Mouse (Mus musculus) kidney, postnatal 14 days (tissue): Measurements from ENCODE around the gene Trim56.
A peak's percentile ranks its signal among the peaks of the same experiment; 100 is the strongest.

ENCODE experiments used
- DNase-seq: peaks from one replicate; pipeline ENCODE4 v3.0.0; 2022; ENCODE audit warnings: mixed read lengths

The Trim56 gene

DNA sequence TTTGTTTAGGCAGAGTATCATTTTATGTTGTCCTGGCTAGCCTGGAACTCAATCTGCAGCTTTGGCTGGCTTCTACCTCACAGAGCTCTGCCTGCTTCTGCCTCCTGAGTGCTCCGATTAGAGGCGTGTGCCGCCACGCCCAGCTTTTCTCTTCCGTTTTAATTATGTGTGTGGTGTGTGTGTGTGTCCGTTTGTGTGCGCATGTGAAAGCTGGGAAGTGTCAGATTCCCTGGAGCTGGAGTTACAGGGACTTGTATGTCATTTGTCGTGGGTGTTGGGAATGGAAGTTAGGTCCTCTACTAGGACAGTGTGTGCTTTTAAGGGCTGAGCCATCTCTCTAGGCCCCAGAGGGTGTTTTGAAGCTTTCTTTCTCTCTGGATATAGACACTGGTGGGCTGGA, 42.9 kb downstream of the Trim56 start:
- DNase-seq, result no peak

DNA sequence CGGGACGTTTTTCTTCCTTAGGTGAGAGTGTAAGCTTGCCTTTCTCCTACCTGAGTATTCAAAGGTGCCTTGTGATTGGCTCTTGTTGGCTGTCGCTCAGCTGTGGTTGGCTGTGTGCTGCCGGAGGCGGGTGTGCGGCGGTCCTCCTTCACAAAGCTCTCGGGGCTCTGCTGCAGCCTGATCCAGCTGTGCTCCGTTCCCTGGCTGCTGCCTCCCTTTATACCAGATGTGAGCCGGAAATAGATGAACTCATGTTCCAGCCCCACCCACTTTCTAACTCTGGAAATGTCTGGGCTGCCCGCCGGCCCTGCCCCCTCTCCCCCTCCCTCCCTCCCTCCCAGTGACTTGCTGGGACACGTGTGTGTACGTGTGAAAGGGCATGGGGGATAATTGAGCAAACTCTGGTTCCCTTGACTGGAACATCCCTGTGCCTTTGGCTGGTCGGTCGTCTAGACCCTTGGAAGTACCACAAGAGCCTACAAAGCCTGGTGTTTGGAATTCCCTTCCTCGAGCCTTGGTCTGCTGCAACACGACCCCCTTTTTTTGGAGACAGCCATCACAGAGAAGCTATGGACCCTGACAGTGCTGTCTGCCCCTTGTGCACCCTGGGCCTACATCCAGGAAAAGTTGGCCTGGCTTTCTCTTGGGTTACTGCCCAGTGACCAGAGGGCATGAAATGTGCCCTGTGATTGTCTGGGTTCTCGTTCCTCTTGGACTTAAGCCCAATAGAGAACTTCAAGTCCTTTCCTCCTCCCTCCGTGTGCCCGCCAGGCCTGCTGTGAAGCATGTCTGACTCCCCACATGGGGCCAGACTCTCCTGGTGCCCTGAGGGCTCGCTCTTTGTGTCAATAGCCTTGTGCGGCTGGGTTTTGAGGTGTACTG, 43.7 kb downstream of the Trim56 start, which contains the start of gene Serpine1:
Serpine1 (minus strand) TSS at position 190 of the 882 bp plus-strand sequence.
- peak; percentile 92 for DNase-seq

DNA sequence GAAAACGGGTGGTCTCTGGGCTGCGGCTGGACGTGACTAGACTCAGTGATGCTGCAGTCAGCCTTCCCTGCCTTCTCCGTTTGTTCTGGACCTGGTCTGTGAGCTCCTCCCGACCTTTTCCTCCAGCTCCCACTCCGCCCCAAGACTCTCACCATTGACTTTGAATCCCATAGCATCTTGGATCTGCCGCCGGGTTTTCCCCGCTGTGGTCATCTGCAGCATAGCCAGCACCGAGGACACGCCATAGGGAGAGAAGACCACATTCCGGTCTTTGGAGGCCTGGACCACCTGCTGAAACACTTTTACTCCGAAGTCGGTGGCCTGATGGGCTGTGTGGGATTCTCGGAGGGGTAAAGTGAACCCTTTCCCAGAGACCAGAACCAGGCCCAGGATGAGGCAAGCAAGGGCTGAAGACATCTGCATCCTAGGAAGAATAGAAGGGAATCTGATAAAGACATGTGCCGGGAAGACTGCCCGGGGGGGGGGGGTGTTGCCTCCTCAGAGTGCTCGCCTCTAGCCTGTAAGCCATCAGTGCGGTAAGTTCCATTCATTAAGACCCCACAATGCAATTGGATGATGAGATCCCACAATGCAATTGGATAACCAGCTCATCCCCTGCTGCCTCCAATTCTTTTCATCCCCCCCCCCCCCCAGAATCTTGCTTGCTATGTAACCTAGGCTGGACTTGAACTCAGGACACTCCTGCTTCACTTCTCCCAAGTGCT, 45.0 kb downstream of the Trim56 start:
- no peak for DNase-seq

DNA sequence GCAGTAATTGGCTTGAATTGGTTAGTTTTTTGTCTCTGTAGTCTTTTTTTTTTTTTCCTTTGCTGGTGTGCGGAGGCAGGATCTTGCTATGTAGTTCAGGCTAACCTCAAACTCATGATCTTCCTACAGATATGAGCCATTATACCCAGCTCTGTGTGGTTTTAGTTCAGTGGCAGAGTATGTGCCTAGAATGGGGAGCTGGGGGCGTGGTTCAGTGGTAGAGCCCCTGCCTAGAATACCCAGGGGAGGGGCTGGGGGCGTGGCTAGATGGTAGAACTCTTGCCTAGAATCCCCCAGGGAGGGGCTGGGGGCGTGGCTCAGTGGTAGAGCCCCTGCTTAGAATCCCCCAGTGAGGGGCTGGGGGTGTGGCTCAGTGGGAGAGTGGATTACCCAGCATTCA, 47.3 kb downstream of the Trim56 start:
- DNase-seq, result no peak

DNA sequence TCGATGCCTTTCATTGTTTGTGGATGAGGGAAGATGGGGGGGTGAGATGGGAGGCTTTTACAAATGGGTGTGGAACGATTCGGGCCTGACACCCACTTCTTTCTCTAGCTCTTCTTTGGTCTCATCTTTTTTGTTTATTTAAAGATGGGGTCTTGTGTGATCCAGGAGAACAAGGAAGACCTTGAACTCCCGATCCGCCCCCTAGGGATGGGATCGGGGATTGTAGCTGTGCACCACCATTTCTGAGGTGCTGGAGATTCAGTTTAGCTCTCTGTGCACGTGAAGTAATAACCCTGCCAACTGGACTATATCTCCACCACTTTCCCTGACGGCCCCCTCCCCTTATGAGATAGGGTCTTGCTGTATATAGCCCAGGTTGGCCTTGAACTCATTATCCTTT, 50.1 kb downstream of the Trim56 start:
- DNase-seq, result no peak

DNA sequence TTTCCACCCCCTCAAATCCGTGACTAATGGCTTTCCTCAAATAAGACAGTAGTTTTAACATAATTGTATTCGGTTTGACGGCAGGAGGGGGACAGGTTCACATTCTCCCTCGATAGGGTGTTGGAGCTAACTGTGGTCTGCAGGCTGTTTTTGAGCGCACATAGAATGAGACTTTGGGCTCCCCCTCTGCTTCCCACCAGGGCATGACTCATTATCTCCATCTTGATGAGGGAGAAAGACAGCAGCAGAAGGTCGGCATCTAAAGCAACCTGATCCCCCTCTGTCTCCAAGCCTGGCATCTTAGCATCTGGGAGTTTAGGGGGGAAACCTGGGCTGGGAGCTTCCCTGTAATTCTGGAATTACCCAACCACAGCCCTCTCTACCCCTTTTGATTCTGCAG, 50.6 kb downstream of the Trim56 start:
- DNase-seq, result no peak

DNA sequence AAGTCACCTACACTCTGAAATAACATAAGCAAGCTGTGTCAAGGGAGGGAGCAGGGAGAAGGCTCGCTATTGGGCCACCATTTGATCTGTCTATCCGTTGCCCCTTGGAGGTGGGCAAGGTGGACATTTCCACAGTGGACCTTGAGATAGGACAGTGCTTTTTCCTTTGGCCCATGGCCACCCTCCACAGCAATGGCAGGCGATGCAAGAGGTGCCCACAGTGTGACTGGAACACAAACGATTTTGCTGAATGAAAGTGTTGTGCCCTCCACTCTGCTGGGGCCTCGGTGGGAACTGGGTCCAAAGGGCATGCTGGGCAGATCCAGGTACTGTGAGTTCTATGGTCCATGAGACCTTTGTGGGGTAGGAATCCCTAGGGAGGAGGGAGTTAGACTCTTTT, 53.4 kb downstream of the Trim56 start:
- DNase-seq, result no peak

DNA sequence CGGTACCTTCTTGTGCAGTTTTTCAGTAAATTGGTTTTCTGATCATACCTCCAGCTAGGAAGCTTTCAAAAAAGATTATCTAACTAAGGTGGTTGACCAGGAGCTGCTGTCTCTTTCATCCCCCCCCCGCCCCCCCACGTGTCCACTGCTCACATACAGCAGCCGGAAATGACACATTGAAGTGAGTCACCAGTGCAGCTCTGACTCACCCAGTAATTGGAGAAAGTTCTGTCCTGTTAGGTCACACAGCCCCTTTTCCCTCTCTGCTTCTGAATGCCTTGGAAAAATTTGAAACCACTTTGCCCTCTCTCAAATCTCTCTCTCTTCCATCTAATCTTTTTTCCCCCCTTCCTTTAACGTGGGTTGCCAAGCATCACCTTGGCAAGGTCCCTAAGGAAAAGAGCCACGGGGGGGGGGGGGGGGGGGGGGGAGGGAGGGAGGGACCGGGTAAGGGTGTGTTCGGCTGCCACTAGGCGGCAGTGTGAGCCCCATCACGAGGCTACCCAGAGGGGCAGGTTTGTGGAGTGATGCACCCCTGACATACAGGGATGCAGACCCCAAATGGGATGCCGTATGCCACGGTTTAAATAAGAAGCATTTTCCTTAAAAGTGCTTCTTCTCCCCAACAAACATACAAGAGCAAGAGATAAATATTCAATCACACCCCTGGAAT, 54.1 kb downstream of the Trim56 start:
- DNase-seq, result peak; percentile 65
